Mouse (Mus musculus): ENCODE results near the gene Fam53b. TPM values are rescaled to one million over a fixed set of nuclear protein-coding genes. Genes with fewer than 3 reads are reported as not detected.

Gene Fam53b
- polyA plus RNA-seq, 1 experiment from 2014 or later, result 16.4 TPM

- WGBS, result 76% methylated on average over 8 of the region's 8 CpGs
- Histone ChIP-seq H3K4me3 (ENCODE audit: low read length) (no peak overlapping the region), H3K36me3 (ENCODE audit: control insufficient read depth, insufficient read depth) (0 out of 2 replicates have a peak, but pooled peaks cover 3% of the 10 kb centered on the region), H3K27me3 (ENCODE audit: control insufficient read depth, insufficient read depth, low read length) (no peaks in the 10 kb centered on the region), H3K4me1 (ENCODE audit: control insufficient read depth, insufficient read depth, low read length) (0 out of 2 replicates have a peak, but pooled peaks cover 2% of the 10 kb centered on the region), H3K27ac (ENCODE audit: low read length) (no peak overlapping the region), H3K4me2 (ENCODE audit: low read depth, low read length) (no peak overlapping the region), H3K9ac (ENCODE audit: low read length) (no peak overlapping the region), H3K9me3 (replicated peaks; ENCODE audit: control insufficient read depth, low read length) (peaks cover 5% of the 10 kb centered on the region)
- ATAC-seq (replicated peaks; ENCODE audit: extremely low read depth, insufficient read depth, low FRiP score), result no peak
These were observed 116.4 kb downstream of the Fam53b start for GRCm38 (mm10) chr7:132697258-132697796.

- no peak overlapping the region for H3K4me3 ChIP-seq (ENCODE audit: low read length)
- peaks cover 17% of the 10 kb centered on the region for H3K4me1 ChIP-seq (ENCODE audit: control insufficient read depth, insufficient read depth, low read length)
- no peak for ATAC-seq (replicated peaks; ENCODE audit: extremely low read depth, insufficient read depth, low FRiP score)
- H3K9ac ChIP-seq (ENCODE audit: low read length), result no peak overlapping the region
- H3K27me3 ChIP-seq (ENCODE audit: control insufficient read depth, insufficient read depth, low read length), result no peaks in the 10 kb centered on the region
- H3K4me2 ChIP-seq (ENCODE audit: low read depth, low read length), result no peak overlapping the region
- H3K9me3 ChIP-seq (replicated peaks; ENCODE audit: control insufficient read depth, low read length), result peaks cover 5% of the 10 kb centered on the region
- H3K27ac ChIP-seq (ENCODE audit: low read length), result no peak overlapping the region
- 96% methylated on average over 2 of the region's 2 CpGs for WGBS
- H3K36me3 ChIP-seq (ENCODE audit: control insufficient read depth, insufficient read depth), result 0 out of 2 replicates have a peak, but pooled peaks cover 3% of the 10 kb centered on the region
These were observed 120.1 kb downstream of the Fam53b start for GRCm38 (mm10) chr7:132693561-132693960.

DNA sequence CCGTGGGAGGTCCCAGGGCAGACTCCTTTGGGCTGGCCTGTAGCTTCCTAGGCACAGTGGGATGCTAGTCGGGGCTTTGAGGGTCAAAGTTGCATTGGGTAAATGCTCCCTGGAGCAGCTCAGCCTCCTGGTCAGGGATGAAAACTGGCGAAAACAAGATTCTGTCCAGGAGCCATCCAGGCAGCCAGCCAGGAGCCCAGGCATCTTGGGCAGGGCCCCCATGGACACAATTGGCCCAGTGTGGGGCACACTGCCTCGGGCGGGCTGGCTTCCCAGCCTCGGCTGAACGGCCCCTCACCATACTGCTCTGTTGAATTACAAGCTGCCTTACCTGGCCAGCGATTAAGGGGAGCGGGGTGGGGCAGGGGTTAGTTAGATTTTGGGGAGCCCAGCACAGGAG is 121.0 kb downstream of the Fam53b start:
- 67% methylated on average over 9 of the region's 9 CpGs for WGBS
- ATAC-seq (replicated peaks; ENCODE audit: extremely low read depth, insufficient read depth, low FRiP score), result no peak
- Histone ChIP-seq H3K9ac (ENCODE audit: low read length) (no peak overlapping the region), H3K36me3 (ENCODE audit: control insufficient read depth, insufficient read depth) (0 out of 2 replicates have a peak, but pooled peaks cover 3% of the 10 kb centered on the region), H3K9me3 (replicated peaks; ENCODE audit: control insufficient read depth, low read length) (peaks cover 5% of the 10 kb centered on the region), H3K4me1 (ENCODE audit: control insufficient read depth, insufficient read depth, low read length) (peaks cover 25% of the 10 kb centered on the region), H3K27ac (ENCODE audit: low read length) (no peak overlapping the region), H3K4me3 (ENCODE audit: low read length) (no peak overlapping the region), H3K4me2 (ENCODE audit: low read depth, low read length) (no peak overlapping the region), H3K27me3 (ENCODE audit: control insufficient read depth, insufficient read depth, low read length) (no peaks in the 10 kb centered on the region)

DNA sequence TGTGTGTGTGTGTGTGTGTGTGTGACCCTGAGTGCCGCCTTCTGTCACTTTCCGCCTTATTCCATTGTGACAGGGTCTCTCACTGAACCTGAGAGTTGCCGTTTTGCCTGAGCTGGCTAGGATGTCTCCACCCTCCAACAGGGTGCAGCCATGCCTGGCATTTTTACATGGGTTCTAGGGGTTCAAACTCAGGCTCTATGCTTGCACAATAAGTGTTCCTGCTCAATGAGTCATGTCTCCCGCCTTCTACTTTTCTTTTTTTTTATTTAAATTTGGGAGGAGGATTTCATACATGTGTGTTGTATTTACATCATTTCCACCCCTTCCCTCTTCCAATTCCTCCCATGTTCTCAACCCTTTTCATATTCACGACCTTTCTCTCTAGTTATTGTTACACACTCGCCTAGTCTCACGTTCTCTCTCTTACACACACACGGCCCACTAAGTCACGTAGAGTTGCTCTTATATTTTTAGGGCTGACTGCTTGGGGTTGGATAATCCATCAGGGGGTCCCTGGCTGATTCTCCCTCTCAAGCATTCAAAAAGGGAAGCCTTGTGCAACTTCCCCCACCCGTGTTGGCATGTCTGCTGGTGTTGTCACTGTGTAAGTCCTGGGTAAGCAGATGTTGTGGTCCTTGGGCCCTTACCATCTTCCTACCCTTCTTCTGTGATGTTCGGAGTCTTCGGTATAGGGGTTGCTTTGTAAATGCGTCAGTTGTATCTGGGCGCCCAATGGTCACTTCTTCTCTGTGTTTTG is 122.8 kb downstream of the Fam53b start:
- no peak for ATAC-seq (replicated peaks; ENCODE audit: extremely low read depth, insufficient read depth, low FRiP score)
- H3K27ac ChIP-seq (ENCODE audit: low read length), result no peak overlapping the region
- no peak overlapping the region for H3K9ac ChIP-seq (ENCODE audit: low read length)
- H3K4me3 ChIP-seq (ENCODE audit: low read length), result no peak overlapping the region
- 0 out of 2 replicates have a peak, but pooled peaks cover 3% of the 10 kb centered on the region for H3K36me3 ChIP-seq (ENCODE audit: control insufficient read depth, insufficient read depth)
- peaks cover 32% of the 10 kb centered on the region for H3K4me1 ChIP-seq (ENCODE audit: control insufficient read depth, insufficient read depth, low read length)
- H3K27me3 ChIP-seq (ENCODE audit: control insufficient read depth, insufficient read depth, low read length), result no peaks in the 10 kb centered on the region
- 87% methylated on average over 14 of the region's 14 CpGs for WGBS
- H3K4me2 ChIP-seq (ENCODE audit: low read depth, low read length), result no peak overlapping the region
- H3K9me3 ChIP-seq (replicated peaks; ENCODE audit: control insufficient read depth, low read length), result peaks cover 5% of the 10 kb centered on the region

DNA sequence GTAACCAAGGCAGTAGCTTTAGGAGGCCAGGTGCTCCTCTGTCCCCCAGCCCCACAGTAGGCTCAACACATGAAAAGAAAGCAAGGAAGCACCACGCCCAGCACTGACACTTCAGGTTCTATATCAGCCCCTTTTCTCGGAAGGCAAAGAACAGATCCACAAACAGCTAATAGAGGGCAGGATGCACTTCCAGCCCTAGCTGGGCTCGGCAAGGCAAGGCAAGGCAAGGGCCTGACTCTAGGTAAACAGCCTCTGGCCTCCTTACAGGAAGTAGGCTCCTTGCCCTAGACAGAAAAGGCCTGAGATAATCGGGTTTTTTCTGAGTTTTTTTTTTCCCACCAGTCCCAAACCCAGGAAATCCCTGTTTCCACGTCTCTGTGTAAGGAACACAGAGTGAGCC is 124.0 kb downstream of the Fam53b start:
- no peaks in the 10 kb centered on the region for H3K27me3 ChIP-seq (ENCODE audit: control insufficient read depth, insufficient read depth, low read length)
- H3K9me3 ChIP-seq (replicated peaks; ENCODE audit: control insufficient read depth, low read length), result peaks cover 2% of the 10 kb centered on the region
- H3K4me2 ChIP-seq (ENCODE audit: low read depth, low read length), result no peak overlapping the region
- H3K36me3 ChIP-seq (ENCODE audit: control insufficient read depth, insufficient read depth), result 0 out of 2 replicates have a peak, but pooled peaks cover under 1% of the 10 kb centered on the region
- H3K4me1 ChIP-seq (ENCODE audit: control insufficient read depth, insufficient read depth, low read length), result peaks cover 32% of the 10 kb centered on the region
- no peak for ATAC-seq (replicated peaks; ENCODE audit: extremely low read depth, insufficient read depth, low FRiP score)
- H3K4me3 ChIP-seq (ENCODE audit: low read length), result no peak overlapping the region
- peak overlapping the region; percentile 63; the same call in 1 of the 2 replicates for H3K27ac ChIP-seq (ENCODE audit: low read length)
- H3K9ac ChIP-seq (ENCODE audit: low read length), result no peak overlapping the region
- 55% methylated on average over 5 of the region's 5 CpGs for WGBS

DNA sequence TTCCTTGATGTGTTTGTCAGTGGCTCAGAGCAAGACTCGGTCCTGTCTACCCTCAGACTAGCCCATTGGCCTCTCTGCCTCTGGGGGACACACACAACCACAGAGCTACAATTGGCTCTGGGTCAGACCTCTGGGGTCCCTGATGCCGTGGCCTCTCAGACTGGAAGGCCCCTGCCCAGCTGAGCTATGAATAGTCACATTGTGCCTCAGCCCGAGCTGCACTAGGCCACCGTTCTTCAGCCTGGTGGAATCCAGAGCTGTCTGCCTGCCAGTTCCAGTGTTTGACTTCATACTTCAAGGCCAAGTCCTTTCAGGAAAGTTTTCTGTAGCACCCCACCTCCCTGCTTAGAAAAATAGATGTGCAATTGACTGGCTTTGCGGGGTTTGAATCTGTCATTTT is 125.0 kb downstream of the Fam53b start:
- Histone ChIP-seq H3K4me1 (ENCODE audit: control insufficient read depth, insufficient read depth, low read length) (peaks cover 34% of the 10 kb centered on the region), H3K9ac (ENCODE audit: low read length) (0 out of 2 replicates have a peak overlapping the region, but pooled peaks have one; percentile 1), H3K4me3 (ENCODE audit: low read length) (no peak overlapping the region), H3K4me2 (ENCODE audit: low read depth, low read length) (no peak overlapping the region), H3K9me3 (replicated peaks; ENCODE audit: control insufficient read depth, low read length) (no peaks in the 10 kb centered on the region), H3K36me3 (ENCODE audit: control insufficient read depth, insufficient read depth) (no peaks in the 10 kb centered on the region), H3K27me3 (ENCODE audit: control insufficient read depth, insufficient read depth, low read length) (no peaks in the 10 kb centered on the region), H3K27ac (ENCODE audit: low read length) (peak overlapping the region; percentile 63)
- WGBS, result 35% methylated on average over 5 of the region's 5 CpGs
- peak; percentile 62 for ATAC-seq (replicated peaks; ENCODE audit: extremely low read depth, insufficient read depth, low FRiP score)

DNA sequence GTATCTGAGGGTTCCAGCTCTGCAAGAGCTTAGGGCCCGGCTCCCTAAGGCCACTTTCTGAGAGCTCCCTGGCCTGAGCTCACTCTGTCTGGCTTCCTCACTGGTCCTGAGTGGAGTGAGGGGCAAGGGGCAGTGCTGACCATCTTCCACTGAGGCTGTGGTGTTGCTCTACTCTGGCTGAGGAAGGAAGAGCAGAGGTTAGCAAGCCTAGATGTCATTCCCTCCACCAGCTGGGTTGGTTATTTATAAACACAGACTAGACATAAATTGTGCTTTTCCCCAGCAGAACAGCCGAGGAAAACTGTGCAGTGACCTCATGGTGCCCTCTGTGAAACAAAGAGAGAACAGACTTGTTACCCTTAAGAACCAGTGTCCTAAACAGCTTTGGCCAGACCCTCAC is 125.8 kb downstream of the Fam53b start:
- Histone ChIP-seq H3K4me1 (ENCODE audit: control insufficient read depth, insufficient read depth, low read length) (peaks cover 37% of the 10 kb centered on the region), H3K9ac (ENCODE audit: low read length) (no peak overlapping the region), H3K27me3 (ENCODE audit: control insufficient read depth, insufficient read depth, low read length) (no peaks in the 10 kb centered on the region), H3K27ac (ENCODE audit: low read length) (peak overlapping the region; percentile 63), H3K36me3 (ENCODE audit: control insufficient read depth, insufficient read depth) (no peaks in the 10 kb centered on the region), H3K9me3 (replicated peaks; ENCODE audit: control insufficient read depth, low read length) (no peaks in the 10 kb centered on the region), H3K4me3 (ENCODE audit: low read length) (no peak overlapping the region), H3K4me2 (ENCODE audit: low read depth, low read length) (no peak overlapping the region)
- 21% methylated on average over 2 of the region's 2 CpGs for WGBS
- no peak for ATAC-seq (replicated peaks; ENCODE audit: extremely low read depth, insufficient read depth, low FRiP score)

DNA sequence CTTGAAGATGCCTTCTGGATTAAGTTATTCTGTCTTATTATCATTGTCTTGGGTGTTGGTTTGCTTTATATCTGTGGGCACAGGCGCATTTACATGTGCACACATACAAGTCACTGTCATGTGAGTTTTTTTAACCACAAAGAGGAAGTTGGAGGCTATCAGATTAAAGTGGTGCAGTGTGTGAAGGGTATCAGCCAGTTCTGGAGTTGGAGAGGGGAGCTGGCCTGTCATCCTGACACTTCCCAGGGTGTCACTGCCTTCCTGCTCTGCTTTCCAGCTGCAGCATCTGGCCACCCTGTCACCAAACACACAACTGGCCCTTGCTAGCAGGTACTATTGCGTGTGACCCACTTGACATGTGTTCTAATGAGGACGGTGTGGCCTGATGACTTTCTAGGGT is 127.2 kb downstream of the Fam53b start:
- H3K27ac ChIP-seq (ENCODE audit: low read length), result no peak overlapping the region
- WGBS, result 75% methylated on average over 3 of the region's 3 CpGs
- H3K4me1 ChIP-seq (ENCODE audit: control insufficient read depth, insufficient read depth, low read length), result peaks cover 39% of the 10 kb centered on the region
- no peaks in the 10 kb centered on the region for H3K9me3 ChIP-seq (replicated peaks; ENCODE audit: control insufficient read depth, low read length)
- no peaks in the 10 kb centered on the region for H3K27me3 ChIP-seq (ENCODE audit: control insufficient read depth, insufficient read depth, low read length)
- H3K4me3 ChIP-seq (ENCODE audit: low read length), result no peak overlapping the region
- ATAC-seq (replicated peaks; ENCODE audit: extremely low read depth, insufficient read depth, low FRiP score), result 0 out of 2 replicates have a peak, but pooled peaks have one; percentile 13
- no peaks in the 10 kb centered on the region for H3K36me3 ChIP-seq (ENCODE audit: control insufficient read depth, insufficient read depth)
- H3K9ac ChIP-seq (ENCODE audit: low read length), result no peak overlapping the region
- no peak overlapping the region for H3K4me2 ChIP-seq (ENCODE audit: low read depth, low read length)

GRCm38 (mm10) chr7:132683923-132684322 is 129.8 kb downstream of the Fam53b start:
- H3K27me3 ChIP-seq (ENCODE audit: control insufficient read depth, insufficient read depth, low read length), result no peaks in the 10 kb centered on the region
- no peak overlapping the region for H3K27ac ChIP-seq (ENCODE audit: low read length)
- no peak overlapping the region for H3K4me3 ChIP-seq (ENCODE audit: low read length)
- WGBS, result 67% methylated on average over 4 of the region's 4 CpGs
- no peaks in the 10 kb centered on the region for H3K36me3 ChIP-seq (ENCODE audit: control insufficient read depth, insufficient read depth)
- H3K9ac ChIP-seq (ENCODE audit: low read length), result no peak overlapping the region
- no peaks in the 10 kb centered on the region for H3K9me3 ChIP-seq (replicated peaks; ENCODE audit: control insufficient read depth, low read length)
- peaks cover 28% of the 10 kb centered on the region for H3K4me1 ChIP-seq (ENCODE audit: control insufficient read depth, insufficient read depth, low read length)
- H3K4me2 ChIP-seq (ENCODE audit: low read depth, low read length), result no peak overlapping the region
- no peak for ATAC-seq (replicated peaks; ENCODE audit: extremely low read depth, insufficient read depth, low FRiP score)
